In the genomic region with DNA sequence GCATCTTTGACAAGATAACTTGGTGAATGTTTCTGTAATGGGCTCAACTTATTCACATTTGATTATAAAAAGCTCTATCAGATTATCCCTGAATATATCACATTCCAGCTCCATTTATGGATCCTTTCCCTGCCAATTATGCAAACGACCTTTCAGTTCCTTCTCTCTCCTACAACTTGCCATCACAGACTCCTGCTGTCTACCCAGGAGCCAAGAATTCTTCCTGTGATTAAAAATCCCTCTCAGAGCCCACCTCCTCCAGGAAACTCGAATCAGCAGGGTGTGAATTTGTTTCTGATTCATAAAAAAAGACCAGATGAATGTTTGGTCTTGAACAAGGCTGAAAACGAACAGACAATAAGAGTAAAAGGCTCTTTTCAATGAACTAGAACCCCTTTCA, we compare ENCODE assay signal across 19 mouse cellular contexts. TPM values are rescaled to one million over a fixed set of nuclear protein-coding genes. Genes with fewer than 3 reads are reported as not detected.
A peak's percentile ranks its signal among the peaks of the same experiment; 100 is the strongest.
DNase-seq lines count a peak whose midpoint lies in the region; ATAC-seq and TF ChIP-seq lines count a peak whose summit lies in the region.
"Had no signal": no experiment of that assay in that cellular context is flagged by ENCODE, and none has a peak within 500 bp of the region (broad histone marks: within the 10 kb centered on the region; RNA-seq: fewer than 3 reads in every experiment).

No protein-coding gene starts in this region.

- no peak overlapping the region for H3K4me2 ChIP-seq in forebrain, embryonic 16.5 days (ENCODE audit: low read length)
- H3K4me2 ChIP-seq: heart, embryonic 12.5 days; hindbrain, embryonic 15.5 days had no signal

- no peak for DNase-seq in forebrain, embryonic 10.5 days (ENCODE audit: extremely low spot score, low spot score)
- peak; percentile 29 for DNase-seq in heart, adult 11 months
- DNase-seq in heart, postnatal 25 days (ENCODE audit: low spot score) = no peak
- peak; percentile 69 for DNase-seq in brain, adult 2 months (ENCODE audit: low read depth, low spot score)
- no peak for DNase-seq in left cerebral cortex, adult 11 months (ENCODE audit: low spot score)
- DNase-seq: adrenal gland, postnatal 14 days; cerebellum, adult 2 months; cerebellum, postnatal 10 days; gastrocnemius, postnatal 14 days; heart, postnatal 36 days had no signal

- no peaks in the 10 kb centered on the region for H3K27me3 ChIP-seq in forebrain, embryonic 16.5 days (replicated peaks; ENCODE audit: control insufficient read depth, insufficient read depth, low read length)
- H3K27me3 ChIP-seq in forebrain, embryonic 10.5 days (ENCODE audit: poor library complexity, severe bottlenecking) = no peaks in the 10 kb centered on the region
- H3K27me3 ChIP-seq: CH12.LX; heart, embryonic 12.5 days; hindbrain, embryonic 15.5 days had no signal

- ATAC-seq in forebrain, embryonic 16.5 days = peak; percentile 43; the same call in 1 of the 2 replicates
- ATAC-seq: activated CD4-positive, CD25-positive, alpha-beta regulatory T cell, adult 4 months; intestine, embryonic 16.5 days; Patski had no signal

- WGBS in forebrain, embryonic 16.5 days = 9% methylated on average over 3 of the region's 3 CpGs
- 43% methylated on average over 3 of the region's 3 CpGs for whole genome bisulfite sequencing in forebrain, embryonic 10.5 days
- WGBS in olfactory bulb, adult 2 months = 12% methylated on average over 3 of the region's 3 CpGs

- peaks cover 5% of the 10 kb centered on the region; the same call in 1 of the 2 replicates for H3K4me1 ChIP-seq in forebrain, embryonic 16.5 days (replicated peaks; ENCODE audit: control insufficient read depth, insufficient read depth, low read length)
- no peaks in the 10 kb centered on the region for H3K4me1 ChIP-seq in forebrain, embryonic 10.5 days
- H3K4me1 ChIP-seq in olfactory bulb, adult 2 months (ENCODE audit: control insufficient read depth, insufficient read depth, low read length) = peaks cover 4% of the 10 kb centered on the region; the same call in 1 of the 2 replicates
- H3K4me1 ChIP-seq: embryonic facial prominence, embryonic 10.5 days; hindbrain, embryonic 15.5 days had no signal

- no peak for TF ChIP-seq POLR2A in olfactory bulb, adult 2 months (IDR thresholded peaks at IDR 0.05; ENCODE audit: insufficient read depth, low read depth, low read length)

- no peaks in the 10 kb centered on the region for H3K9me3 ChIP-seq in forebrain, embryonic 16.5 days (ENCODE audit: control insufficient read depth, low read length)
- H3K9me3 ChIP-seq in forebrain, embryonic 10.5 days = 0 out of 2 replicates have a peak, but pooled peaks cover 3% of the 10 kb centered on the region
- H3K9me3 ChIP-seq: embryonic facial prominence, embryonic 10.5 days; heart, embryonic 12.5 days; hindbrain, embryonic 15.5 days had no signal

- peak overlapping the region; percentile 58; the same call in 1 of the 2 replicates for H3K27ac ChIP-seq in forebrain, embryonic 16.5 days (ENCODE audit: low read length)
- H3K27ac ChIP-seq in forebrain, embryonic 10.5 days = no peak overlapping the region
- H3K27ac ChIP-seq in olfactory bulb, adult 2 months (ENCODE audit: insufficient read depth, low read depth, low read length) = 0 out of 2 replicates have a peak overlapping the region, but pooled peaks have one; percentile 62
- H3K27ac ChIP-seq: embryonic facial prominence, embryonic 10.5 days; hindbrain, embryonic 15.5 days had no signal

- no peak for TF ChIP-seq CTCF in olfactory bulb, adult 2 months (IDR thresholded peaks at IDR 0.05; ENCODE audit: insufficient read depth, low read depth, low read length)

- intact Hi-C loops in heart, postnatal 25 days (cut with DNase I) = no loop called here

- H3K36me3 ChIP-seq in forebrain, embryonic 16.5 days (ENCODE audit: control insufficient read depth, insufficient read depth) = no peaks in the 10 kb centered on the region
- no peaks in the 10 kb centered on the region for H3K36me3 ChIP-seq in forebrain, embryonic 10.5 days (replicated peaks)
- H3K36me3 ChIP-seq: embryonic facial prominence, embryonic 10.5 days; heart, embryonic 12.5 days; hindbrain, embryonic 15.5 days had no signal

- no peak overlapping the region for H3K9ac ChIP-seq in forebrain, embryonic 16.5 days (replicated peaks; ENCODE audit: low read depth, low read length)
- H3K9ac ChIP-seq: heart, embryonic 12.5 days; hindbrain, embryonic 15.5 days had no signal

- no peak overlapping the region for H3K4me3 ChIP-seq in forebrain, embryonic 16.5 days (replicated peaks; ENCODE audit: low read length)
- no peak overlapping the region for H3K4me3 ChIP-seq in forebrain, embryonic 10.5 days
- no peak overlapping the region for H3K4me3 ChIP-seq in olfactory bulb, adult 2 months (ENCODE audit: insufficient read depth, low read depth, low read length)
- H3K4me3 ChIP-seq: embryonic facial prominence, embryonic 10.5 days; heart, embryonic 12.5 days; hindbrain, embryonic 15.5 days had no signal

RNA-seq across cellular contexts. Expression of gene Nmt2, which starts 16.1 kb away (rescaled TPM):
- 119 and 126 TPM in 2 replicates for polyA plus RNA-seq in forebrain, embryonic 16.5 days (2015; fragmentation: Nextera tagmentation; extraction: Ambion mirVana)
- 63.6 and 64.1 TPM in 2 replicates for polyA plus RNA-seq in forebrain, embryonic 10.5 days (2016; fragmentation: Nextera tagmentation; extraction: Ambion mirVana)
- 1 to 10 TPM; 9.2 to 9.9 TPM for total RNA-seq in heart, postnatal 25 days (2021)
- polyA plus RNA-seq in olfactory bulb, adult 2 months (2012; ENCODE audit: insufficient read depth, insufficient read length, low replicate concordance, missing spikeins) = not detected in 2 replicates

Comparison
In these comparisons a context has a peak if more than half of its experiments do, and no peak if none do; other contexts are left out.
1. DNase-seq: peak in heart, adult 11 months (single experiment) and brain, adult 2 months (single experiment); none in forebrain, embryonic 10.5 days (single experiment), heart, postnatal 25 days (single experiment) and left cerebral cortex, adult 11 months (single experiment).